Mouse (Mus musculus) heart, embryonic 13.5 days (tissue): Measurements from ENCODE around the gene Nr1i3. TPM values are rescaled to one million over a fixed set of nuclear protein-coding genes. Genes with fewer than 3 reads are reported as not detected.

Experiments used
- ATAC-seq: fragments of 200-750 bp; cut with Nextera tagmentation; 2 replicates; pipeline ENCODE4 v1.8.0; 2017; ENCODE audit warnings: moderate TSS enrichment; ENCODE audit not compliant: insufficient number of reproducible peaks, low FRiP score, low TSS enrichment; ENCODE audit errors: extremely low read depth
- H3K27ac ChIP-seq: fragments of 300-500 bp; sonication (generic); replicated peaks from 2 replicates; pipeline ENCODE4 v1.5.1; 2015; ENCODE audit warnings: moderate library complexity, mild to moderate bottlenecking, inconsistent platforms
- H3K27me3 ChIP-seq: fragments of 300-500 bp; sonication (generic); replicated peaks from 2 replicates; pipeline ENCODE4 v1.6.1; 2015; ENCODE audit warnings: mild to moderate bottlenecking, inconsistent platforms
- H3K36me3 ChIP-seq: fragments of 300-500 bp; sonication (generic); 2 replicates; pipeline ENCODE4 v1.6.1; 2015; ENCODE audit warnings: mild to moderate bottlenecking, inconsistent platforms
- H3K4me1 ChIP-seq: fragments of 300-500 bp; sonication (generic); 2 replicates; pipeline ENCODE4 v1.6.1; 2015; ENCODE audit warnings: inconsistent platforms
- H3K4me2 ChIP-seq: fragments of 300-500 bp; sonication (generic); 2 replicates; pipeline ENCODE4 v1.6.1; 2015; ENCODE audit warnings: inconsistent platforms, mild to moderate bottlenecking, moderate library complexity
- H3K4me3 ChIP-seq: fragments of 300-500 bp; sonication (generic); 2 replicates; pipeline ENCODE4 v1.5.1; 2015; ENCODE audit warnings: moderate library complexity, mild to moderate bottlenecking, inconsistent platforms
- H3K9ac ChIP-seq: fragments of 300-500 bp; sonication (generic); 2 replicates; pipeline ENCODE4 v1.6.1; 2015; ENCODE audit warnings: inconsistent platforms, mild to moderate bottlenecking, moderate library complexity
- H3K9me3 ChIP-seq: fragments of 300-500 bp; sonication (generic); 2 replicates; pipeline ENCODE4 v1.6.1; 2016; ENCODE audit warnings: inconsistent platforms
- WGBS: fragments of 180-500 bp; shearing (Covaris S2); methylation state at CpG from one replicate; pipeline ENCODE4 v1.1.7; 2015; ENCODE audit warnings: mixed read lengths; 5-methylcytosine and 5-hydroxymethylcytosine counted together
- polyA plus RNA-seq: library from polyadenylated mRNA; unstranded; fragments of >200 nt; fragmentation: Nextera tagmentation; extraction: Ambion mirVana; gene quantifications from 2 replicates; pipeline ENCODE4 v1.2.1, GENCODE M21; 2015

Nr1i3 gene
- polyA plus RNA-seq, result 0.25 and 0.36 TPM in 2 replicates

- Histone ChIP-seq H3K4me1 (peaks cover 12% of the 10 kb centered on the region; the same call in 1 of the 2 replicates), H3K9ac (no peak within 1 kb of the TSS), H3K4me3 (no peak within 1 kb of the TSS), H3K9me3 (no peaks in the 10 kb centered on the region), H3K27ac (no peak within 1 kb of the TSS), H3K4me2 (no peak within 1 kb of the TSS), H3K27me3 (0 out of 2 replicates have a peak, but pooled peaks cover 4% of the 10 kb centered on the region), H3K36me3 (peaks cover 16% of the 10 kb centered on the region)
- 61% methylated on average over 10 of the region's 10 CpGs for WGBS
- ATAC-seq, result no peak
These were observed at the start of gene Nr1i3 for GRCm38 (mm10) chr1:171213801-171214496. Gene Nr1i3, plus strand, starts transcription at chr1:171213970.

- H3K36me3 ChIP-seq, result no peaks in the 10 kb centered on the region
- H3K27ac ChIP-seq, result no peak overlapping the region
- H3K9ac ChIP-seq, result 0 out of 2 replicates have a peak overlapping the region, but pooled peaks have one; percentile 20
- no peak overlapping the region for H3K4me3 ChIP-seq
- no peak overlapping the region for H3K4me2 ChIP-seq
- peaks cover 20% of the 10 kb centered on the region for H3K27me3 ChIP-seq
- 32% methylated on average over 3 of the region's 3 CpGs for WGBS
- H3K9me3 ChIP-seq, result no peaks in the 10 kb centered on the region
- no peak for ATAC-seq
- H3K4me1 ChIP-seq, result peaks cover 8% of the 10 kb centered on the region
These were observed 49.5 kb upstream of the Nr1i3 start for GRCm38 (mm10) chr1:171164258-171164657.

- no peak overlapping the region for H3K4me3 ChIP-seq
- H3K4me2 ChIP-seq, result no peak overlapping the region
- WGBS, result 59% methylated on average over 5 of the region's 5 CpGs
- peaks cover 6% of the 10 kb centered on the region for H3K27me3 ChIP-seq
- ATAC-seq, result no peak
- peaks cover 3% of the 10 kb centered on the region for H3K4me1 ChIP-seq
- H3K36me3 ChIP-seq, result no peaks in the 10 kb centered on the region
- H3K9ac ChIP-seq, result no peak overlapping the region
- no peaks in the 10 kb centered on the region for H3K9me3 ChIP-seq
- no peak overlapping the region for H3K27ac ChIP-seq
These were observed 48.0 kb upstream of the Nr1i3 start for GRCm38 (mm10) chr1:171165629-171166345.

- no peak overlapping the region for H3K27ac ChIP-seq
- no peaks in the 10 kb centered on the region for H3K27me3 ChIP-seq
- no peaks in the 10 kb centered on the region for H3K9me3 ChIP-seq
- no peak overlapping the region for H3K9ac ChIP-seq
- WGBS, result 79% methylated on average over 12 of the region's 12 CpGs
- no peak overlapping the region for H3K4me2 ChIP-seq
- no peak overlapping the region for H3K4me3 ChIP-seq
- peaks cover 14% of the 10 kb centered on the region for H3K4me1 ChIP-seq
- peaks cover 7% of the 10 kb centered on the region for H3K36me3 ChIP-seq
- ATAC-seq, result no peak
These were observed 44.9 kb upstream of the Nr1i3 start for GRCm38 (mm10) chr1:171168906-171169305.

GRCm38 (mm10) chr1:171169913-171170312 lies 43.9 kb upstream of the Nr1i3 start:
- 43% methylated on average over 3 of the region's 3 CpGs for whole genome bisulfite sequencing
- no peaks in the 10 kb centered on the region for H3K27me3 ChIP-seq
- H3K4me3 ChIP-seq, result no peak overlapping the region
- H3K27ac ChIP-seq, result 0 out of 2 replicates have a peak overlapping the region, but pooled peaks have one; percentile 37
- no peaks in the 10 kb centered on the region for H3K9me3 ChIP-seq
- H3K36me3 ChIP-seq, result peaks cover 10% of the 10 kb centered on the region
- ATAC-seq, result no peak
- no peak overlapping the region for H3K4me2 ChIP-seq
- no peak overlapping the region for H3K9ac ChIP-seq
- peaks cover 23% of the 10 kb centered on the region for H3K4me1 ChIP-seq

- Histone ChIP-seq H3K4me2 (peak overlapping the region; percentile 5; the same call in 1 of the 2 replicates), H3K9me3 (no peaks in the 10 kb centered on the region), H3K36me3 (peaks cover 10% of the 10 kb centered on the region), H3K9ac (peak overlapping the region; percentile 35; the same call in 1 of the 2 replicates), H3K27ac (peak overlapping the region; percentile 86), H3K4me1 (peaks cover 23% of the 10 kb centered on the region), H3K27me3 (no peaks in the 10 kb centered on the region), H3K4me3 (no peak overlapping the region)
- ATAC-seq, result no peak
- WGBS, result 24% methylated on average over 3 of the region's 3 CpGs
These were observed 42.6 kb upstream of the Nr1i3 start for GRCm38 (mm10) chr1:171171138-171171537.

GRCm38 (mm10) chr1:171172779-171173178 lies 41.0 kb upstream of the Nr1i3 start:
- Histone ChIP-seq H3K36me3 (peaks cover 10% of the 10 kb centered on the region), H3K27ac (no peak overlapping the region), H3K4me1 (peaks cover 23% of the 10 kb centered on the region), H3K27me3 (no peaks in the 10 kb centered on the region), H3K4me2 (no peak overlapping the region), H3K4me3 (no peak overlapping the region), H3K9me3 (no peaks in the 10 kb centered on the region), H3K9ac (no peak overlapping the region)
- ATAC-seq, result no peak
- 94% methylated on average over 8 of the region's 8 CpGs for WGBS

- WGBS, result 54% methylated on average over 5 of the region's 5 CpGs
- H3K4me1 ChIP-seq, result peaks cover 19% of the 10 kb centered on the region
- H3K36me3 ChIP-seq, result no peaks in the 10 kb centered on the region
- no peak overlapping the region for H3K4me2 ChIP-seq
- H3K9me3 ChIP-seq, result no peaks in the 10 kb centered on the region
- H3K9ac ChIP-seq, result no peak overlapping the region
- no peak overlapping the region for H3K4me3 ChIP-seq
- peak overlapping the region; percentile 5; the same call in 1 of the 2 replicates for H3K27ac ChIP-seq
- H3K27me3 ChIP-seq, result no peaks in the 10 kb centered on the region
- ATAC-seq, result no peak
These were observed 34.1 kb upstream of the Nr1i3 start for GRCm38 (mm10) chr1:171179487-171180171.

GRCm38 (mm10) chr1:171183025-171183424 lies 30.7 kb upstream of the Nr1i3 start:
- H3K4me3 ChIP-seq, result no peak overlapping the region
- H3K4me2 ChIP-seq, result no peak overlapping the region
- no peak overlapping the region for H3K27ac ChIP-seq
- H3K9me3 ChIP-seq, result no peaks in the 10 kb centered on the region
- ATAC-seq, result no peak
- H3K27me3 ChIP-seq, result no peaks in the 10 kb centered on the region
- no peak overlapping the region for H3K9ac ChIP-seq
- no peaks in the 10 kb centered on the region for H3K36me3 ChIP-seq
- H3K4me1 ChIP-seq, result peaks cover 45% of the 10 kb centered on the region
- WGBS, result 84% methylated on average over 3 of the region's 3 CpGs

GRCm38 (mm10) chr1:171183620-171184019 lies 30.1 kb upstream of the Nr1i3 start:
- H3K36me3 ChIP-seq, result no peaks in the 10 kb centered on the region
- H3K4me2 ChIP-seq, result peak overlapping the region; percentile 39
- H3K9me3 ChIP-seq, result no peaks in the 10 kb centered on the region
- no peaks in the 10 kb centered on the region for H3K27me3 ChIP-seq
- 43% methylated on average over 3 of the region's 3 CpGs for WGBS
- H3K4me3 ChIP-seq, result no peak overlapping the region
- peak overlapping the region; percentile 82 for H3K27ac ChIP-seq
- ATAC-seq, result peak; percentile 54; the same call in 1 of the 2 replicates
- peaks cover 51% of the 10 kb centered on the region for H3K4me1 ChIP-seq
- H3K9ac ChIP-seq, result no peak overlapping the region

- ATAC-seq, result no peak
- WGBS, result 68% methylated on average over 7 of the region's 7 CpGs
These were observed 29.5 kb upstream of the Nr1i3 start for GRCm38 (mm10) chr1:171184314-171184713.

More at GRCm38 (mm10) chr1:171184314-171184713, 29.5 kb upstream of the Nr1i3 start:
- Histone ChIP-seq H3K4me3 (no peak overlapping the region), H3K27ac (peak overlapping the region; percentile 82), H3K4me1 (peaks cover 58% of the 10 kb centered on the region), H3K9me3 (no peaks in the 10 kb centered on the region), H3K36me3 (no peaks in the 10 kb centered on the region), H3K4me2 (peak overlapping the region; percentile 39; the same call in 1 of the 2 replicates), H3K9ac (no peak overlapping the region), H3K27me3 (no peaks in the 10 kb centered on the region)
